Mouse (Mus musculus): Measurements from ENCODE around the gene Olfr875. TPM values are rescaled to one million over a fixed set of nuclear protein-coding genes. Genes with fewer than 3 reads are reported as not detected.

Olfr875 gene
- 0.03 TPM in 1 of 2 replicates, not detected in the other for polyA plus RNA-seq (2012; rRNA removed)

DNA sequence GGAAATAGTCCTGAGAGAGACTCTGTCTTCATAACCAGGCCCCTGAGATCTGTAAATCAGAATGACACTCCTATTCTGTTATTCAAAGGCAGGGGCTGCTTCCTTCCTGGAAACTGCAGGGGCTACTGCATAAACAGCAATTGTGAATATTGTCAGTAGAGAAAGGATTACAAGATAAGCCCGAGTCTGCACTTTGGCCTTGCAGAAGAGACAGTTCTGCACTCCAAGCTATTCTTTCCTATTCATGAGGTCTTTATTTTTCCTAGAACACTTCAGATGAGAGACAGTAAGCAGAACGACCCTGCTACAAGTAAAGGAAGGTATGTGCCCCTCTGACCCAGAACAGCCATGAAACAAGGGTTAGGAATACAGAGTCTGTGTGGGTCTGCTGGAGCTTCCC is at the start of gene Olfr875:
Gene Olfr875 (plus strand): TSS at position 99 of the 400 bp plus-strand sequence.
- no peak for DNase-seq (ENCODE audit: low read depth)
- no peak for TF ChIP-seq CTCF (IDR thresholded peaks at IDR 0.05; ENCODE audit: borderline replicate concordance, extremely low read depth, insufficient read depth, insufficient read length)

DNA sequence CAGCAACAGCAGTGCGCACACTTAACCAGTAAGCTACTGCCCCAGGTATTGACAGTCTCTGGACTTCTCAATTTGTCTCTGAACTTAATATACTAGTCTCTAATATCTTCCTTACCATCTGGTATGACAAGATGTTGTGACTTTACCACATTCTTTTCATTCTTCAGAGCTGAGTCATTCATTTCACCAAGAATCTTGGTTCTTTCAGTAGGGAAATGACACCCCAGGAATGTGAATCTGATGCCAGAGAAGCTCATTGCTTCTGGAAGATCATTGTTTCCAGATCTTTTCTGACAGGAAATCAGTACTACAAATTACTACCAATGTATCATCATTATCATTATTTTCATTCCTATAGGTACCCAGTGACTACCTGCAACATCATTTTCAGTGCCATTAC is 37.3 kb upstream of the Olfr875 start:
- no peak for DNase-seq (ENCODE audit: low read depth)
- no peak for TF ChIP-seq POLR2A (IDR thresholded peaks at IDR 0.05; ENCODE audit: borderline replicate concordance, extremely low read depth, insufficient read depth, insufficient read length, poor library complexity, severe bottlenecking)
- TF ChIP-seq CTCF (IDR thresholded peaks at IDR 0.05; ENCODE audit: borderline replicate concordance, extremely low read depth, insufficient read depth, insufficient read length) = no peak

DNA sequence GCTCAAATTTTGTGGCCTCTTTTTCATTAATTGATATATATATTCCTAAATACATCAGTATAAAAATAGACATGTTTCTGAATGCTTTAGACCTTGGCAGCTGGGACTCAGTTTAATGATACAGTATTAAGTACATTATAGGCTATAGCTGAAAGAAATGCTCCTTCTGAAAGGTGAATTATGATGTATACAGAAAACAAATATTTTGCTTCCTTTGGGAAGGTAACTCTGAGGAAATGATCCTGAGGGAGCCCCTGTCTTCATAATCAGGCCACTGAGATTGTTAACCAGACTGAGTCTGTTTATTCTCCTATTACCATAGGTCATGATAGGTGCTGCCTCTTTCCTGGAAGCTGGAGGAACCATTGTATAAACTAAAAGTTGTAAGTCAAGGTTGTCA is 26.9 kb upstream of the Olfr875 start, which contains the start of gene Olfr874:
Gene Olfr874 (plus strand): TSS at position 301 of the 400 bp plus-strand sequence.
- no peak for DNase-seq (ENCODE audit: low read depth)
- TF ChIP-seq CTCF (IDR thresholded peaks at IDR 0.05; ENCODE audit: borderline replicate concordance, extremely low read depth, insufficient read depth, insufficient read length) = no peak
- no peak for TF ChIP-seq POLR2A (IDR thresholded peaks at IDR 0.05; ENCODE audit: borderline replicate concordance, extremely low read depth, insufficient read depth, insufficient read length, poor library complexity, severe bottlenecking)

DNA sequence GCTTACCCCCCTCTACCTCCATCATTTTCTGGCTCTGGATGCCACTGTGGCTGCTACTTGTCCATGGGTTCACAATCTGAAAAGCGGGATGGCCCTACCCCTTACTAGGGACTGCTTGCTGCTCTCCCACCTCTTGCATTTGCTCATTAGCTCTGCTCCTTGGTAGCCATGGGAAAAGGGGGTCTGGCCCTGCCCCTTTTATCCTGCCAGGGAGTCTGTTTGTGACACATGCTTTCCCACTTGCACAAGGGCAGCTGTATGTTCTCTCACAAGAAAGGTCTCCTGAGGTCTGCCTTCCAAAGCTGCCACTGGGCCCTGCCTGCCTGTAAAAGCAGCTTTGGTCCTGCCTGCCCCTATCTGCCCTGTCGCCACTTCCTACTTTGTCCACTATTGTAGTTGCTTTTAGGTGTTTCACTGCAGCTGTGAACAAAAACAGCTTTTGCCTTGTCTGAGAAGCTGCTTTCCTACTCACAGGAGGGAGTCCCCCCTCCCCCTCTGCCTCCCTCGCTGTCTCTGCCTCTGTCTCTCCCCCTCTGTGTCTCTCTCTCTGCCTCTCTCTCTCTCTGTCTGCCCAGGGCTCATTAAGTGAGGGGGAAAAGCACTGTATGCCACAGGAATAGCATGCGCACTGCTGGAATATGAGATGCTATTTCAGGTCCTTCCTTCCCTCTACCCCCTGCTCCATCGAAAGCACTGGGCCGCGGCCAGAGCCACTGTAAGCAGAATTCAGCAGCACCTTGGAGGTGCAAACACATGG is 21.2 kb upstream of the Olfr875 start:
- no peak for TF ChIP-seq CTCF (IDR thresholded peaks at IDR 0.05; ENCODE audit: borderline replicate concordance, extremely low read depth, insufficient read depth, insufficient read length)
- TF ChIP-seq POLR2A (IDR thresholded peaks at IDR 0.05; ENCODE audit: borderline replicate concordance, extremely low read depth, insufficient read depth, insufficient read length, poor library complexity, severe bottlenecking) = no peak
- peak; percentile 71 for DNase-seq (ENCODE audit: low read depth)

DNA sequence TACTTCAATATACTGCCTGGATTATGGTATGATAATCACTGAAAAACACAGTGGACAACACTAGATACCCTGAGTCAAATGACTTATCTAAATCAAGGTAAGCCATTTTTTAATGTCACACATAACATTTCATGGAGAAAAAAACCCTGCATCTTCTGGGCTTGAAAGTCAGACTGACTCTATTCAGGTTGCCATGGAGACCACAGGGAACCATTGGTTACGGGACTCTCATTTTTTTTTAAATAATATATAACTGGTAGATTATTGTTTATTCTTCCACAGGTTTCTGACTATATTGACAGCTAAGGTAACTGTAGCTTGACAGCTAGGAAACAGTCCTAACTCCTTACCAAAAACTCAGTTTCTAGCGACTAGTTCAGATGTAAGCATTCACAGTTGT is 20.2 kb upstream of the Olfr875 start:
- TF ChIP-seq CTCF (IDR thresholded peaks at IDR 0.05; ENCODE audit: borderline replicate concordance, extremely low read depth, insufficient read depth, insufficient read length) (no peak), POLR2A (IDR thresholded peaks at IDR 0.05; ENCODE audit: borderline replicate concordance, extremely low read depth, insufficient read depth, insufficient read length, poor library complexity, severe bottlenecking) (no peak)
- peak; percentile 37 for DNase-seq (ENCODE audit: low read depth)

DNA sequence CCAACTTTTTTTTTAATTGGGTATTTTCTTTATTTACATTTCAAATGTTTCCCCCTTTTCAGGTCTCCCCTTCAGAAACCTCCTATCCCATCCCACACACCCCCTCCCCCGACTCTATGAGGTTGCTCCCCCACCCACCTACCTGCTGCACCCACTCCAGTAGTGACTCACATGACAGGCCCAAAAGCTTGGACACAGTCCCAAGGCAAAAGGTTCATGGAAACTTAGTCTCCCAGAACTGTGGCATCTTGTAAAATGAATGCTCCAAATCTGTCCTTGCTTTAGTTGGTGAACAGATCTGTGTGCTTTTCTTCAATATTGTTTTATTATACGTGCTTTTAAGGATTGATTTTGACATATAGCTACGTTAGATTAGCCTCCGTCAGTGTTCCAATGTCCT is 19.7 kb upstream of the Olfr875 start:
- TF ChIP-seq CTCF (IDR thresholded peaks at IDR 0.05; ENCODE audit: borderline replicate concordance, extremely low read depth, insufficient read depth, insufficient read length) (no peak), POLR2A (IDR thresholded peaks at IDR 0.05; ENCODE audit: borderline replicate concordance, extremely low read depth, insufficient read depth, insufficient read length, poor library complexity, severe bottlenecking) (no peak)
- no peak for DNase-seq (ENCODE audit: low read depth)

DNA sequence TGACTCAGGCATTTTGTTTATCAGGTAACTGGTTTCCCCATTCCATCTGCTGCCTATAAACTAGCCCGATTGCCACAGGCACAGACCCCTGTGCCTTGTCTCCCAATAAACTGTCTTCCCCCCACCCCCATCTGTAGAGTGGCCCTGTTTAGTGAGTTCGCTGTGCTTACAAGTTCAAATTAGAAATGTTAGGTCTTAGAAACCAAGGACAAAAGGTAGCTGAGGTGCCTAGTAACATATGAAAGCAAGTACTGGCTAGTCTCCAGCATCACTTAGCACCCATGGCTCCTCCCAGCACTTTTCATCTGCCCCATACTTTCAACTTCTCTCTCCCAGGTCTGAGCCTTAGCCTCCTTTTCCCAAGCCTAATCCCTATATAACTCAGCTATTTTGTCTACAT is 9.9 kb upstream of the Olfr875 start:
- no peak for TF ChIP-seq POLR2A (IDR thresholded peaks at IDR 0.05; ENCODE audit: borderline replicate concordance, extremely low read depth, insufficient read depth, insufficient read length, poor library complexity, severe bottlenecking)
- TF ChIP-seq CTCF (IDR thresholded peaks at IDR 0.05; ENCODE audit: borderline replicate concordance, extremely low read depth, insufficient read depth, insufficient read length) = no peak
- peak; percentile 67 for DNase-seq (ENCODE audit: low read depth)

DNA sequence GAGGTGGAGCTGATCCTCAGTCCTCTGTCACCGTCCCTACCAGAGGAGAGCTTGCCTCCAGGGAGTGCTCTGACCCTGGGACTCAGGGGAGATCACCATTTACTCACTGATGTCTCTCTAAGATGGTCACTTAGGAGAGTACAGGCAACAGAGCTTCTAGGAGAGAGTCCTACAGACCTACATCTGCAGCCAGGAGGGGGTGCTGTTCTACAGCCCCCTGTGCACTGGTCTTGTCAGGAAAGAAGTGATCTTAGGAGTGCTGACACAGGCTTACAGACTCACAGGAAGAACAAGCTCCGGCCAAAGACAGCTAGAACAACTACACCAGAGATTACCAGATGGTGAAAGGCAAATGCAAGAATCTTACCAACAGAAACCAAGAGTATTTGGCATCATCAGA is 9.1 kb upstream of the Olfr875 start:
- TF ChIP-seq CTCF (IDR thresholded peaks at IDR 0.05; ENCODE audit: borderline replicate concordance, extremely low read depth, insufficient read depth, insufficient read length) (peak; percentile 17; the same call in 1 of the 2 replicates), POLR2A (IDR thresholded peaks at IDR 0.05; ENCODE audit: borderline replicate concordance, extremely low read depth, insufficient read depth, insufficient read length, poor library complexity, severe bottlenecking) (no peak)
- DNase-seq (ENCODE audit: low read depth) = no peak

DNA sequence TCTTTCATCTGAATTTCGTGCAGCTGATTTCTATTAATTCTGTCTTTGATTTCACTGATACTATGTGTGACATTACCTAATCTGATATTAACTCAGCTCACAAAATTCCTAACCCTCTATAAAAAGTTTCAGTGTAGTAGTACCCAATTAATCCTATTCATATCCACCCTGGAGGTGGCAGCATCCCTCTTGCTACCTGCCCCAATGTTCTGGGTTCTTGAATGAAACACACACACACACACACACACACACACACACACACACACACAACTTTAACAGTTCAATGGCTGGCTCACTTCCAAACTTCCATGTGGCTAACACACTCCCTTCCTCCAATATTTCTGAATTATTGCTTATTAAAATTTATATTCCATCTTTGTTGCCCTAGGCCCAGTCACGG is 996 bp upstream of the Olfr875 start:
- DNase-seq (ENCODE audit: low read depth) = no peak
- TF ChIP-seq POLR2A (IDR thresholded peaks at IDR 0.05; ENCODE audit: borderline replicate concordance, extremely low read depth, insufficient read depth, insufficient read length, poor library complexity, severe bottlenecking) (no peak), CTCF (IDR thresholded peaks at IDR 0.05; ENCODE audit: borderline replicate concordance, extremely low read depth, insufficient read depth, insufficient read length) (no peak)

DNA sequence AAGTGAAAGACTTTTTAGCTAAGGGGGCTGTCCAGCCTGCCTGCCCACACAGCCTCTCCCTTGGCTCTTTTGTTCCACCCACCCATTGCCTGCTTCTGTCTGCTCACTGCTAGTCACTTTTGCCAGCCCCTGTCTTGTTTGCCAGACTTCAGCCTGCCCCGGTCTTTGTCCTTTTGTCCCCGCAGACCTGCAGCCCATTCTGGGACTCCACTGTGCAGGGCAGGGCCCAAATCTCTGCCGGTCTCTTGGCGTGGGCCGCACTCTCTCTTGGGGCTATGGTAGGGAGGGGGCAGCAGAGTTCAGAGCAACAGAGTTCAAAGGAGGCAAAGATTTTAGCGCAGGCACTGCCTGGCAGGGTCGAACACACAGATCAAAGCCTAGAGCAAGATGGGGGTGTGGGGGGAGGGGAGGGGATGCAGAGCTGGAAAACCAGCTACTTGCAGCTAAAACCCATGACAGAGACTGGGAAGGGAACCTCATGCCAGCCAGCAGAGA is 11.2 kb downstream of the Olfr875 start:
- TF ChIP-seq CTCF (IDR thresholded peaks at IDR 0.05; ENCODE audit: borderline replicate concordance, extremely low read depth, insufficient read depth, insufficient read length) (no peak), POLR2A (IDR thresholded peaks at IDR 0.05; ENCODE audit: borderline replicate concordance, extremely low read depth, insufficient read depth, insufficient read length, poor library complexity, severe bottlenecking) (no peak)
- DNase-seq (ENCODE audit: low read depth) = peak; percentile 84

DNA sequence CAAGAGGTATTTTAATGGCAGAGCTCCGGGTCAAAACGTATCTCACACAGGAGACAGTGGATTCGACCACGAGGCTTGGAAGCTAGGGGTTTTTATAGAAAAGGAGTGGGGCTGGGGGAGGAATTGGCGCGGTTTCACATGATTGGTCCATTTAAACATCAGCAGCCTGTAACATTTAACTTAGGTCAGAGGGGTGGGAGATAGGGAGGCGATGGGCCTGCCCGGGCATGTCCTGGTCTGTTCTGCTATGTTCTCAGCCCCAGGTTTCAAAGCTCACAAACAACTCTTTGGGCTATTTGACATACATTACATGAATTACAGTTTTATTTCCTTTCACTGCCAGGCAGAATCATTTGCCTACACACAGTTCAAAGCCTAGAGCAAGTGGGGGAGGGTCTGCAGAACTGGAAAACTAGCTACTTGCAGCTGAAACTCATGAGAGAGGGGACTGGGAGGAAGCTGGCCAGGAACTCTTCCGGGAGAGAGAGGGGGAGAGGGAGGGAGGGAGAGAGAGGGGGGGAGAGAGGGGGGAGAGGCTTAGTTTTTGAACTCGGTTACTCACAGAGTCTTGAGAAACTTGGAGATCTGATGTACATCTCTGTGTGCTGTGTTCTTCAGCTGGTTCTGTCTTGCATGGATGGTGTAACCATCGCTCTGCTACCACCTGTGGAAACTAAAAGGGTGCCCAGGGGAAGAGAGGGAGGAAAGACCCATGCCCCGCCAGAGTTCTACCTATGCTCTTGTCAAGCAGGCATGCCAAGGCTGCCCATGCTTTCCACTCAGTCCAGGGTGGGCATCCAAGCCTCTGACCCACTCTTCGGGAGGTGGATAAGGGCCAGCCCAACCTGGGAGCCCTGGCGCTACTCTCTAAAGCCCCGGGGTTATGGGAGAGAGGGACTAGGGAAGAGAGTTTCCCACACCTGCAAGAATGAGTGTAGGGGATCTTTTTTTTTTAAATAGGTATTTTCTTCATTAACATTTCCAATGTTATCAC is 12.0 kb downstream of the Olfr875 start:
- peak; percentile 59 for DNase-seq (ENCODE audit: low read depth)
